In genomic region chr4:82755616-82756294, GRCm38 (mm10) we compare ENCODE assay signal across 11 mouse cellular contexts. TPM values are rescaled to one million over a fixed set of nuclear protein-coding genes. Genes with fewer than 3 reads are reported as not detected.
DNase-seq lines count a peak whose midpoint lies in the region; ATAC-seq and TF ChIP-seq lines count a peak whose summit lies in the region.
"Had no signal": no experiment of that assay in that cellular context is flagged by ENCODE, and none has a peak within 500 bp of the region (broad histone marks: within the 10 kb centered on the region; RNA-seq: fewer than 3 reads in every experiment).

No protein-coding gene starts in this region.

- no peaks in the 10 kb centered on the region for H3K27me3 ChIP-seq in hindbrain, embryonic 11.5 days (ENCODE audit: control insufficient read depth, insufficient read depth, low read length)
- H3K27me3 ChIP-seq in hindbrain, embryonic 13.5 days: no peaks in the 10 kb centered on the region; the same call in 1 of the 2 replicates
- no peaks in the 10 kb centered on the region for H3K27me3 ChIP-seq in hindbrain, postnatal 0 days (ENCODE audit: insufficient read depth, low read length)
- H3K27me3 ChIP-seq: heart, embryonic 13.5 days; stomach, embryonic 15.5 days had no signal

- H3K27ac ChIP-seq in hindbrain, embryonic 11.5 days (ENCODE audit: low read depth, low read length): no peak overlapping the region
- H3K27ac ChIP-seq in hindbrain, embryonic 13.5 days: no peak overlapping the region
- no peak overlapping the region for H3K27ac ChIP-seq in hindbrain, postnatal 0 days
- H3K27ac ChIP-seq: heart, embryonic 13.5 days; stomach, embryonic 15.5 days had no signal

- no peak overlapping the region for H3K4me2 ChIP-seq in hindbrain, embryonic 11.5 days (replicated peaks; ENCODE audit: low read depth, low read length)
- H3K4me2 ChIP-seq in hindbrain, embryonic 13.5 days: no peak overlapping the region
- no peak overlapping the region for H3K4me2 ChIP-seq in hindbrain, postnatal 0 days (ENCODE audit: low read depth, low read length)
- H3K4me2 ChIP-seq: heart, embryonic 13.5 days; stomach, embryonic 15.5 days had no signal

- H3K4me1 ChIP-seq in hindbrain, embryonic 11.5 days (replicated peaks; ENCODE audit: control insufficient read depth, insufficient read depth, low read length): peaks cover 2% of the 10 kb centered on the region; the same call in 1 of the 2 replicates
- peaks cover 5% of the 10 kb centered on the region for H3K4me1 ChIP-seq in hindbrain, embryonic 13.5 days (replicated peaks)
- H3K4me1 ChIP-seq in hindbrain, postnatal 0 days (ENCODE audit: insufficient read depth, low read length): no peaks in the 10 kb centered on the region
- H3K4me1 ChIP-seq: heart, embryonic 13.5 days; stomach, embryonic 15.5 days had no signal

- TF ChIP-seq CTCF in hindbrain, postnatal 0 days (IDR thresholded peaks at IDR 0.05; ENCODE audit: low read depth): no peak

- no peaks in the 10 kb centered on the region for H3K36me3 ChIP-seq in hindbrain, embryonic 11.5 days (ENCODE audit: control insufficient read depth, insufficient read depth, low read length)
- H3K36me3 ChIP-seq in hindbrain, embryonic 13.5 days: no peaks in the 10 kb centered on the region
- H3K36me3 ChIP-seq in hindbrain, postnatal 0 days (ENCODE audit: insufficient read depth, low read length): no peaks in the 10 kb centered on the region
- H3K36me3 ChIP-seq: heart, embryonic 13.5 days; stomach, embryonic 15.5 days had no signal

- no peaks in the 10 kb centered on the region for H3K9me3 ChIP-seq in hindbrain, embryonic 11.5 days (ENCODE audit: control insufficient read depth, low read length)
- H3K9me3 ChIP-seq in hindbrain, embryonic 13.5 days: no peaks in the 10 kb centered on the region
- H3K9me3 ChIP-seq in hindbrain, postnatal 0 days (ENCODE audit: low read length): no peaks in the 10 kb centered on the region
- H3K9me3 ChIP-seq: stomach, embryonic 15.5 days had no signal

- no peak overlapping the region for H3K4me3 ChIP-seq in hindbrain, embryonic 11.5 days (ENCODE audit: low read depth, low read length)
- H3K4me3 ChIP-seq in hindbrain, embryonic 13.5 days: no peak overlapping the region
- H3K4me3 ChIP-seq in hindbrain, postnatal 0 days (ENCODE audit: low read length): no peak overlapping the region
- H3K4me3 ChIP-seq: heart, embryonic 13.5 days; stomach, embryonic 15.5 days had no signal

- DNase-seq in hindbrain, embryonic 11.5 days (ENCODE audit: low spot score): peak; percentile 48
- peak; percentile 88 for DNase-seq in R1 (ENCODE audit: low read depth, low spot score)
- DNase-seq in hindbrain, postnatal 0 days (ENCODE audit: low spot score): no peak
- peak; percentile 67 for DNase-seq in mesoderm, embryonic 11.5 days (ENCODE audit: low read depth, low spot score)
- DNase-seq in right cerebral cortex, adult 2 months (ENCODE audit: low spot score in 2 of 2): no peak
- no peak for DNase-seq in thymus, postnatal 10 days (ENCODE audit: low spot score in 2 of 2)
- DNase-seq in cerebellum, postnatal 10 days: no peak
- DNase-seq: layer of hippocampus, postnatal 36 days had no signal

- no peak overlapping the region for H3K9ac ChIP-seq in hindbrain, embryonic 11.5 days (ENCODE audit: low read depth, low read length)
- H3K9ac ChIP-seq in hindbrain, embryonic 13.5 days: no peak overlapping the region
- no peak overlapping the region for H3K9ac ChIP-seq in hindbrain, postnatal 0 days (replicated peaks; ENCODE audit: low read length)
- H3K9ac ChIP-seq: heart, embryonic 13.5 days; stomach, embryonic 15.5 days had no signal

- peak; percentile 76 for ATAC-seq in hindbrain, embryonic 11.5 days (ENCODE audit: low FRiP score)
- ATAC-seq in hindbrain, embryonic 13.5 days (ENCODE audit: low FRiP score): no peak
- peak; percentile 38; the same call in 1 of the 2 replicates for ATAC-seq in hindbrain, postnatal 0 days

- WGBS in hindbrain, embryonic 11.5 days: 25% methylated on average over 3 of the region's 3 CpGs
- 16% methylated on average over 3 of the region's 3 CpGs for WGBS in hindbrain, embryonic 13.5 days
- 18% methylated on average over 3 of the region's 3 CpGs for whole genome bisulfite sequencing in hindbrain, postnatal 0 days

RNA-seq across cellular contexts. Expression of gene Nfib, which starts 50.2 kb away (rescaled TPM):
- polyA plus RNA-seq in hindbrain, embryonic 11.5 days (2014; fragmentation: Nextera tagmentation; extraction: Ambion mirVana): 28.6 and 38.6 TPM in 2 replicates
- polyA plus RNA-seq in hindbrain, embryonic 13.5 days (2015; fragmentation: Nextera tagmentation; extraction: Ambion mirVana): 80.1 and 107 TPM in 2 replicates
- total RNA-seq in hindbrain, postnatal 0 days (2014; rRNA removed): 91.5 and 112 TPM in 2 replicates
- polyA plus RNA-seq in hindbrain, postnatal 0 days (2015; fragmentation: Nextera tagmentation; extraction: Ambion mirVana): 69.8 and 73.3 TPM in 2 replicates

Comparison
In these comparisons a context has a peak if more than half of its experiments do, and no peak if none do; other contexts are left out.
1. DNase-seq: peak in hindbrain, embryonic 11.5 days (single experiment), R1 (single experiment) and mesoderm, embryonic 11.5 days (single experiment); none in hindbrain, postnatal 0 days (single experiment), right cerebral cortex, adult 2 months (0 of 2), thymus, postnatal 10 days (0 of 2) and cerebellum, postnatal 10 days (0 of 2).